Mouse (Mus musculus) adrenal gland, adult 2 months (tissue): ENCODE measurements around the gene Nppa. TPM values are rescaled to one million over a fixed set of nuclear protein-coding genes. Genes with fewer than 3 reads are reported as not detected.

ENCODE experiments used
- DNase-seq: peaks from one replicate; pipeline ENCODE4 v3.0.0; 2021
- polyA plus RNA-seq: library from polyadenylated mRNA; depleted of rRNA; stranded (reverse); fragments of >200 nt; gene quantifications from 2 replicates; pipeline ENCODE4 v1.2.3, GENCODE M21; 2012; rRNA removed
- total RNA-seq, 2 experiments: library from RNA; stranded (reverse); gene quantifications; 2 replicates each; pipeline ENCODE4 v1.2.3; 2021

Gene Nppa
- total and polyA plus RNA-seq, 3 experiments = not detected

DNA sequence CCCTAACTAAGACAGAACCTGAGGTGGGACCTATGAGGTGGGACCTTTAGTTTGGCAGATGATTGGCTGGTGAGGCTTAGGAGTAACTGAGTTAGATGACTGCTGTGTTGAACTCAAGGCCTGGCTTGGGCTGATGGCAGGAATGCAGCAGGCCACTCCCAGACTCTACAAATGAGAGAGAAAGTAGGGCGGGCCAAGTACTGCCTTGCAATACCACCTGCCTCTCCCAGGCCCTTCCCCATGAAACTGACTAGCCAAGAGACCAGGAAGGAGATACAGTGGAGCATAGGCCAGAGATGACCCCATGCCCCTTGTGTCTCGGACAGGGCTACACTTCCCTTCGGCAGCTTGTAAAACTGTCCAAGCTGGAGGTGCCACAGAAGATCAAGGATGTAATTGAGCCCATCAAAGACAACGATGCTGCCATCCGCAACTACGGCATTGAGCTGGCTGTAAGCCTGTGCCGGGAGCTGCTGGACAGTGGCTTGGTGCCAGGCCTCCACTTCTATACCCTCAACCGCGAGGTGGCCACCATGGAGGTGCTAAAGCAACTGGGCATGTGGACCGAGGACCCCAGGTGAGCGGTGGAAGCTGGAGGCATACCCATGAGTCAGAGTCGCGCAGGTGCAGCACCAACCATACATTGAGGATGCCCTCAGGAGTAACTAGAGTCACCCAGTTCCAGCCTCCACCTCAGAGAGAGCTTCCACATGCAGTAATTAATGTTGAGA lies 50.7 kb downstream of the Nppa start:
- DNase-seq = no peak

Other genes with a start within 250 kb of the Nppa start
- gene Zfp984, start 190.9 kb upstream of the Nppa start, total RNA-seq = 1 to 10 TPM; 4.2 to 5.9 TPM
- gene Zfp984, start 190.9 kb upstream of the Nppa start, polyA plus RNA-seq = 0.04 TPM in 1 of 2 replicates, not detected in the other
- 10 to 100 TPM; 22.7 to 25.7 TPM for gene Zfp933, start 152.4 kb upstream of the Nppa start, total RNA-seq
- 0.75 and 1.2 TPM in 2 replicates for gene Zfp933, start 152.4 kb upstream of the Nppa start, polyA plus RNA-seq
- gene Miip, start 131.9 kb upstream of the Nppa start, total RNA-seq = 10 to 100 TPM; 13.9 to 16.5 TPM
- 104 and 123 TPM in 2 replicates for gene Miip, start 131.9 kb upstream of the Nppa start, polyA plus RNA-seq
- gene Fv1, start 131.7 kb upstream of the Nppa start, total RNA-seq = 10 to 100 TPM in 1 of 2 experiments, 1 to 10 TPM in 1; 7.8 to 11.7 TPM
- gene Fv1, start 131.7 kb upstream of the Nppa start, polyA plus RNA-seq = 0.50 and 0.75 TPM in 2 replicates
- 100 to 1,000 TPM; 164 to 221 TPM for gene Mfn2, start 96.0 kb upstream of the Nppa start, total RNA-seq
- gene Mfn2, start 96.0 kb upstream of the Nppa start, polyA plus RNA-seq = 77.6 and 98.7 TPM in 2 replicates
- gene Plod1, start 64.0 kb upstream of the Nppa start, total RNA-seq = 10 to 100 TPM; 36.4 to 44.0 TPM
- 36.1 and 46.5 TPM in 2 replicates for gene Plod1, start 64.0 kb upstream of the Nppa start, polyA plus RNA-seq
- gene 2510039O18Rik, start 59.8 kb upstream of the Nppa start, total RNA-seq = 10 to 100 TPM; 44.4 TPM
- 119 and 120 TPM in 2 replicates for gene 2510039O18Rik, start 59.8 kb upstream of the Nppa start, polyA plus RNA-seq
- gene Nppb, start 14.9 kb upstream of the Nppa start, total RNA-seq = 1 to 10 TPM in 1 of 2 experiments, not detected in 1; 9.8 TPM
- not detected in 2 replicates for gene Nppb, start 14.9 kb upstream of the Nppa start, polyA plus RNA-seq
- 10 to 100 TPM; 10.4 to 12.2 TPM for gene Clcn6, start 38.1 kb downstream of the Nppa start, total RNA-seq
- 6.5 and 8.6 TPM in 2 replicates for gene Clcn6, start 38.1 kb downstream of the Nppa start, polyA plus RNA-seq
- gene Mthfr, start 38.4 kb downstream of the Nppa start, total RNA-seq = 10 to 100 TPM; 29.2 to 39.3 TPM
- 30.2 and 38.2 TPM in 2 replicates for gene Mthfr, start 38.4 kb downstream of the Nppa start, polyA plus RNA-seq
- gene Agtrap, start 87.3 kb downstream of the Nppa start, total RNA-seq = 10 to 100 TPM; 75.4 to 97.8 TPM
- 135 and 174 TPM in 2 replicates for gene Agtrap, start 87.3 kb downstream of the Nppa start, polyA plus RNA-seq
- gene Mad2l2, start 129.7 kb downstream of the Nppa start, total RNA-seq = 10 to 100 TPM; 23.4 to 27.3 TPM
- 30.9 and 36.7 TPM in 2 replicates for gene Mad2l2, start 129.7 kb downstream of the Nppa start, polyA plus RNA-seq
- under 1 TPM; 0.14 TPM for gene Draxin, start 130.0 kb downstream of the Nppa start, total RNA-seq
- 0.07 and 0.12 TPM in 2 replicates for gene Draxin, start 130.0 kb downstream of the Nppa start, polyA plus RNA-seq
- gene Fbxo6, start 151.4 kb downstream of the Nppa start, total RNA-seq = 10 to 100 TPM; 45.8 to 66.9 TPM
- gene Fbxo6, start 151.4 kb downstream of the Nppa start, polyA plus RNA-seq = 102 and 123 TPM in 2 replicates
- 10 to 100 TPM; 11.4 to 16.3 TPM for gene Fbxo44, start 159.8 kb downstream of the Nppa start, total RNA-seq
- gene Fbxo44, start 159.8 kb downstream of the Nppa start, polyA plus RNA-seq = 20.4 and 26.5 TPM in 2 replicates
- 1 to 10 TPM; 3.6 to 9.5 TPM for gene Fbxo2, start 159.9 kb downstream of the Nppa start, total RNA-seq
- 2.5 and 5.9 TPM in 2 replicates for gene Fbxo2, start 159.9 kb downstream of the Nppa start, polyA plus RNA-seq